Mouse (Mus musculus) liver, adult 2 months (tissue): ENCODE measurements around the gene Xlr4a. TPM values are rescaled to one million over a fixed set of nuclear protein-coding genes. Genes with fewer than 3 reads are reported as not detected.
A peak's percentile ranks its signal among the peaks of the same experiment; 100 is the strongest.

Experiments used
- DNase-seq: peaks from one replicate; pipeline ENCODE4 v3.0.0-alpha.2; 2011; ENCODE audit warnings: low read depth, low spot score; ENCODE audit errors: extremely low read depth
- H3K27ac ChIP-seq: fragments of 200-500 bp; replicated peaks from 2 replicates; pipeline ENCODE4 v1.5.1; 2012; ENCODE audit warnings: low read depth, mild to moderate bottlenecking, control low read depth, inconsistent platforms, low read length; ENCODE audit not compliant: insufficient read depth
- H3K27me3 ChIP-seq: fragments of 200-500 bp; 2 replicates; pipeline ENCODE4 v1.6.1; 2012; ENCODE audit warnings: mild to moderate bottlenecking, moderate library complexity, low read length, inconsistent platforms; ENCODE audit not compliant: control insufficient read depth, insufficient read depth
- H3K36me3 ChIP-seq: fragments of 200-500 bp; 2 replicates; pipeline ENCODE4 v1.6.1; 2012; ENCODE audit warnings: low read length, inconsistent platforms; ENCODE audit not compliant: control insufficient read depth, insufficient read depth
- H3K4me1 ChIP-seq: fragments of 200-500 bp; 2 replicates; pipeline ENCODE4 v1.6.1; 2011; ENCODE audit warnings: low read length; ENCODE audit not compliant: control insufficient read depth, insufficient read depth
- H3K4me3 ChIP-seq: fragments of 200-500 bp; 2 replicates; pipeline ENCODE4 v1.5.1; 2011; ENCODE audit warnings: low read depth, mild to moderate bottlenecking, control low read depth, low read length, moderate library complexity; ENCODE audit not compliant: insufficient read depth
- H3K79me2 ChIP-seq: fragments of 200-500 bp; 2 replicates; pipeline ENCODE4 v1.6.1; 2012; ENCODE audit warnings: inconsistent platforms, mild to moderate bottlenecking, low read length, moderate library complexity; ENCODE audit not compliant: control insufficient read depth, insufficient read depth
- H3K9ac ChIP-seq: fragments of 200-500 bp; 2 replicates; pipeline ENCODE4 v1.6.1; 2012; ENCODE audit warnings: low read depth, mild to moderate bottlenecking, control low read depth, inconsistent platforms, low read length
- CTCF ChIP-seq: fragments of 200-500 bp; IDR thresholded peaks from 2 replicates; pipeline ENCODE4 v1.5.1; 2011; ENCODE audit warnings: low read depth, low read length, control low read depth
- POLR2A ChIP-seq: fragments of 200-500 bp; IDR thresholded peaks from 2 replicates; pipeline ENCODE4 v1.6.1; 2011; ENCODE audit warnings: low read length, control low read depth; ENCODE audit not compliant: insufficient read depth; ENCODE audit errors: extremely low read depth
- WGBS: fragments of 180-500 bp; shearing (Covaris S2); methylation state at CpG from one replicate; pipeline ENCODE4 v1.1.7; 2018; 5-methylcytosine and 5-hydroxymethylcytosine counted together
- polyA plus RNA-seq: library from polyadenylated mRNA; depleted of rRNA; stranded (reverse); fragments of >200 nt; gene quantifications from 2 replicates; pipeline ENCODE4 v1.2.3, GENCODE M21; 2012
- total RNA-seq: library from RNA; depleted of rRNA; stranded (reverse); fragments of >200 nt; gene quantifications from 2 replicates; pipeline ENCODE4 v1.2.3, GENCODE M21; 2014

The Xlr4a gene
- total and polyA plus RNA-seq, 2 experiments = 0.37 TPM; not detected in 1

DNA sequence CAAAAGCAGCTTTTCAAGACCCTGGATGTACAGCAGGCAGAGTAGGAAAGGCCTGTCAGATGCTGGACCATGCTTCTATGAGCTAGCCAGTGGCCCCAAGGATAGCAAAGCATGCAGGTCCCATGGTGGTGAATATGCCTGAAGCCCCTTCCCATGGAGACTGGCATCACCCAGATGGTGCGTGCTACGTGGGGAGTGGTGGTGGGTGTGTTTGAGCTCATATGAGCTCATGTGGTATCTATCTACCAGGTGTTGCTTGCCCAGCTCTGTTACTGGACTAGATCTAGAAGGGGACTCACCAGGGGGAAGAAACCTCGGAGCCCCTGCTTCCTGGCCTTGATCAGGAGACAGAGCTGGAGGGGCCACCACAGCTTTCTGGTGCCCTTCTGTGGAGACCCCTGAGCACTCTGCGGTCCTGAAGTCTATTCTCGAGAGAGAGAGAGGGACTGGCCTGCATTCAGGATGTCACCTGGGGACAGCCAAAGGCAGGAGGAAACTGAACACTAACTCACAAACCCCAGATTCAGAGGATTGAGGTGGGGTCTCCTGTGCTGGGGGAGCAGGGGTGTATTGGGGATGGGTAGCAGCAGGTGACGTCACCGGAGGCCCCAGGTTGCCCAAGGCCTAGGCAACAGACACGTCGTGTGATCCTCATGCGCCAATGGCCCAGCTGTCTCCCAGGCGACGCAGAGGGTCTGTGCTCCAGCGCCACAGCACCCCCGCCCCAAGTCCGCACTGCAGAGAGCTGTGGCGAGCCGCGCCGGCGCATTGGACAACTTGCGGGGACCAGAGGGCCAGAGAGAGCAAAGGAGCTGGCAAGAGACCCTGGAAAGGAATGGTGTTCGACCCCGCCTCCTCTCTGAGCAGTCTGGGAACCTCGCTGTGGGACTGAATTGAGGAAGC lies 18.5 kb downstream of the Xlr4a start:
- Histone ChIP-seq H3K4me3 (no peak overlapping the region), H3K27me3 (no peaks in the 10 kb centered on the region), H3K36me3 (no peaks in the 10 kb centered on the region), H3K9ac (no peak overlapping the region), H3K4me1 (no peaks in the 10 kb centered on the region), H3K79me2 (no peaks in the 10 kb centered on the region), H3K27ac (no peak overlapping the region)
- WGBS = 44% methylated on average over 24 of the region's 24 CpGs
- DNase-seq = no peak
- TF ChIP-seq CTCF (no peak), POLR2A (no peak)

DNA sequence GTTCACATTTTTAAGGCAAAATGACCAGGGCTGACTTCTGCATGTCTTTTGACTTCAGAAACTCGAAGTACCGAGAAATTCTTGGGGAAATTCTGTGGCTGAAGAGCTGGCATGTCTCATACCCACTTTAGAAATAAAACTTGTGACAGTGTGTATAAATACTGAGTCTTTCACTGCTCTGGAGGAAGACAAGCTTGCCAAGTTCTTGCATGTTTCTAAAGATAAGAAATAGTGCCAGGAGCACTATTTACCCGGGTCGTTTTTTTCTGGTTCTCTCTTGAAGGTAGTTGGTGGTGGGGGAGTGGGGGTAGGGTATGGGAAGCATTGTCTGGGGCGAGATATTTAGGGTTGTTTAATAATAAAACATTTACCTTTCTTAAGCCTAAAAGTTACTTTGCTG lies 20.0 kb downstream of the Xlr4a start:
- H3K27me3 ChIP-seq = no peaks in the 10 kb centered on the region
- H3K4me1 ChIP-seq = no peaks in the 10 kb centered on the region
- no peak for TF ChIP-seq CTCF
- TF ChIP-seq POLR2A = no peak
- H3K27ac ChIP-seq = no peak overlapping the region
- H3K4me3 ChIP-seq = no peak overlapping the region
- H3K36me3 ChIP-seq = no peaks in the 10 kb centered on the region
- H3K9ac ChIP-seq = no peak overlapping the region
- H3K79me2 ChIP-seq = no peaks in the 10 kb centered on the region
- DNase-seq = no peak
- WGBS = 52% methylated on average over 5 of the region's 5 CpGs

DNA sequence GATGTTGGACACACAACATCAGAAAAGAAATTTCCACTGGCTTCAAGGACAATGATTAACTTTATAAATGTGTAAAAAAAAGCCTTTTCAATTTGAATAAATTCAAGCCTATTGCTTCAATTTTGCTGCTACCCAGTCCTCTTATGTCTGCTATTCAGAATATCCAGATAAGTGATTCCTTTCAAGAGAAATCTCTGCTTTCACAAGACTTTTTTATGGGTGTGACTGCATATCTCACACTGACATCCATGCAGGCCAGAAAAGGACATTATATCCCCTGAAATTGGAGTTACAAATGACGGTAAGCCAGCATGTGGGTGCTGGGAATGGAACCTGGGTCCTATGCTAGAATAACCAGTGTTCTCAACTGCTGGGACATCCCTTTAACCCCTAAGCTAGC lies 20.8 kb downstream of the Xlr4a start:
- H3K36me3 ChIP-seq = no peaks in the 10 kb centered on the region
- no peak for DNase-seq
- WGBS = 85% methylated on average over 1 of the region's 1 CpGs
- no peaks in the 10 kb centered on the region for H3K4me1 ChIP-seq
- no peaks in the 10 kb centered on the region for H3K79me2 ChIP-seq
- TF ChIP-seq POLR2A (no peak), CTCF (no peak)
- H3K4me3 ChIP-seq = no peak overlapping the region
- no peaks in the 10 kb centered on the region for H3K27me3 ChIP-seq
- no peak overlapping the region for H3K9ac ChIP-seq
- no peak overlapping the region for H3K27ac ChIP-seq

DNA sequence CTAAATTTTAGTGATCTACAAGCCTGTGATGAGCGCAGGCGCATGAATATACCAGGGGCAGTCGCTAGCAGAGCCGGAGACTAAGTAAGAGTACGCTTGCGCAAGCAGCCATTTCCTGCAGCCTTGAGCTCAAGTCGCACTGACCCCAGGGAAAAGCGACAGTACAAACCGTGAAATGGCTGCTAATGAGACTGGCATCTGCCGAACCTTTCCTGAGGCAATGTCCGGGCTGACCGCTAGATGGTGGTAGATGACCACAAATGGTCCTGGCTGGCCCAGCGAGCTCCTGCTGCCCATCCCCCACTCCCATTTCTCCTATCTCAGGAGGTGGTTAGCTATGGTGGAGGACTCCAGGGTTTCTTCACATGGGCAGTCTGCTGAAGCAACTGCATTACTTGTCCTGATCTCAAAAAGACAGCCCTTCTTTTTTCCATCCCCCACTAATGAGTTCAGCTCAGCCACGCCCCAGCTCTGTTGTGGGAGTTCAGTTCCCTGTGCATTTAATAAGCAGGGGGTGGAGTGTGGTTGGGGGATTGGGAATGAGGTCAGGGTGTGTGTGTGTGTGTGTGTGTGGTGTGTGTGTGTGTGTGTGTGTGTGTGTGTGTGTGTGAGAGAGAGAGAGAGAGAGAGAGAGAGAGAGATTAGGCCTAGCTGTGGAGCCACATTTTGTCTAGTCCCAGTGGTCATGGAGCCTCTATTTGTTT lies 28.3 kb downstream of the Xlr4a start:
- no peaks in the 10 kb centered on the region for H3K79me2 ChIP-seq
- no peaks in the 10 kb centered on the region for H3K27me3 ChIP-seq
- TF ChIP-seq POLR2A = no peak
- peak; percentile 94 for TF ChIP-seq CTCF
- no peak overlapping the region for H3K9ac ChIP-seq
- H3K4me3 ChIP-seq = no peak overlapping the region
- DNase-seq = peak; percentile 78
- H3K27ac ChIP-seq = no peak overlapping the region
- no peaks in the 10 kb centered on the region for H3K36me3 ChIP-seq
- WGBS = 8% methylated on average over 14 of the region's 14 CpGs
- H3K4me1 ChIP-seq = no peaks in the 10 kb centered on the region

DNA sequence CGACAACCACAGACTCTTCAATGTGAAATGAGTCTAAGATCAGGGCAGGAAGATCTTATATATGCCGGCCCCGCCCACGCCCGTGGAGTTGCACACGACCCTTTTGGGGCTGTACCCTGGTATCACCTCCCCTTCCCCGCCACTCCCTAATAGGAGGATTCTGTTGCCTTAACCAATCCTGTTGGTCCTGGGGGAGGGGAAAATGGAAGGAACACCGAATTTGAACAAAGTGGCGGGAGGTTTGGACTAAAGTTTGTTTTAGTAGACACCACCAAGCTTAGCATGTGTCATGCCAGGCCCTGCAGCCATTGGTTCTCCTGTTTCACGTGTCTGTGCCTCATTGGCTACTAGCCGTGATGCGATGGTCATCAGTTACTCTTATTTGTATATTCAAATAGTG lies 42.6 kb downstream of the Xlr4a start:
- 88% methylated on average over 12 of the region's 12 CpGs for WGBS
- no peaks in the 10 kb centered on the region for H3K36me3 ChIP-seq
- DNase-seq = no peak
- no peak for TF ChIP-seq CTCF
- no peak for TF ChIP-seq POLR2A
- H3K4me3 ChIP-seq = no peak overlapping the region
- H3K27ac ChIP-seq = no peak overlapping the region
- no peaks in the 10 kb centered on the region for H3K4me1 ChIP-seq
- no peaks in the 10 kb centered on the region for H3K27me3 ChIP-seq
- no peaks in the 10 kb centered on the region for H3K79me2 ChIP-seq
- H3K9ac ChIP-seq = no peak overlapping the region

DNA sequence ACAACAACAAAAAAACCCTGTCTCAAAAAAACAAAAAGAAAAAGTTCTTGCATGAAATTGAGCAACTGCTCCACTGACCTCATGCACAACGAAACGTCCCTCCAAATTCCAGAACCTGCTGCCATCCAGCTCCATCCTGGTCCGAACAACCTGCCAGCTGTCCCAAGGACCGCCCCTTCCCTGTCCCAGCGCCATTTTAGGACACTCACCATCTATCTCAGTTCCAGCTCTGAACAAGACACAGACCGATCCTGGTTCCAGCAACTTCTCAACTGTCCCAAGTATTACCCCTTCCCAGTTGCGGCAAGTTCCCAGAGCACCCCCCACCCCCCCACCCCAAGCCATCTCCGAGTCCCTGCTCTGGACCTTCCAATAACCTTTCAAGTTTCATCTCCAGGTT lies 43.4 kb downstream of the Xlr4a start:
- DNase-seq = no peak
- Histone ChIP-seq H3K27me3 (no peaks in the 10 kb centered on the region), H3K27ac (no peak overlapping the region), H3K9ac (no peak overlapping the region), H3K4me1 (no peaks in the 10 kb centered on the region), H3K79me2 (no peaks in the 10 kb centered on the region), H3K36me3 (no peaks in the 10 kb centered on the region), H3K4me3 (no peak overlapping the region)
- 84% methylated on average over 8 of the region's 8 CpGs for WGBS
- TF ChIP-seq CTCF (no peak), POLR2A (no peak)
